Mouse (Mus musculus) testis, adult 2 months (tissue): ENCODE measurements around the gene Chfr.

ENCODE experiments used
- CTCF ChIP-seq: fragments of 200-500 bp; IDR thresholded peaks from 2 replicates; pipeline ENCODE4 v1.5.1; 2012; ENCODE audit warnings: low read depth, mild to moderate bottlenecking, inconsistent platforms, low read length, moderate library complexity; ENCODE audit not compliant: control insufficient read depth, insufficient read depth, insufficient replicate concordance
- POLR2A ChIP-seq: fragments of 200-500 bp; IDR thresholded peaks from 2 replicates; pipeline ENCODE4 v1.6.1; 2012; ENCODE audit warnings: low read depth, mild to moderate bottlenecking, inconsistent platforms, low read length, moderate library complexity; ENCODE audit not compliant: control insufficient read depth

- no peak for TF ChIP-seq CTCF
- TF ChIP-seq POLR2A = no peak
Measured at GRCm38 (mm10) chr5:110101716-110102347, 33.8 kb upstream of the Chfr start.
